Mouse (Mus musculus) thymus, adult 2 months (tissue): ENCODE measurements around the gene BC037034.

Experiments used
- CTCF ChIP-seq: fragments of 200-500 bp; IDR thresholded peaks from 2 replicates; pipeline ENCODE4 v1.5.1; 2012; ENCODE audit warnings: mild to moderate bottlenecking, control low read depth, low read length, moderate library complexity, borderline replicate concordance; ENCODE audit not compliant: control insufficient read depth, poor library complexity, insufficient read depth; ENCODE audit errors: extremely low read depth
- POLR2A ChIP-seq: fragments of 200-500 bp; IDR thresholded peaks from 2 replicates; pipeline ENCODE4 v1.6.1; 2012; ENCODE audit warnings: mild to moderate bottlenecking, low read length, control low read depth, moderate library complexity; ENCODE audit not compliant: control insufficient read depth, poor library complexity, insufficient read depth; ENCODE audit errors: extremely low read depth

- TF ChIP-seq CTCF (no peak), POLR2A (no peak)
Observed at GRCm38 (mm10) chr5:138260051-138260450, 3.8 kb downstream of the BC037034 start.
